Mouse (Mus musculus): ENCODE measurements around the gene Gm45618. TPM values are rescaled to one million over a fixed set of nuclear protein-coding genes. Genes with fewer than 3 reads are reported as not detected.

Gm45618 gene
- total RNA-seq, 2 experiments from 2014 or later = not detected

DNA sequence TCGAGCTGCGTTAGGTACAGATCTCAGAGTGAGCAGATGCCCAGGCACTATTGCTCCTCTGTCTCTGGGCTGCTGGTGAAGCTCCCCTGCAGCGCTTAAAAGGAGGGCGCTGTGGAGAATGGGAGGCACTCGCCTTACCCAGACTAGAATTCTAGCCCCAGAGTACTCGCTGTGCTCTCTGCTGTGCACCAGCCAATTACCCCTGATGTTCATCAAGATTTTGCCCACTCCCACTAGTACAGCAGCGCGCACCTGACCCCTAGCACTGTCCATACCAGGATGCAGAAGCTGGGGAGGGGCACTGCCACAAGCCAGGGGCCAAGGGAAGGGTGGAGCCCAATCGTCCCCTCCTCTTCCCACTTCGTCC, 49.3 kb downstream of the Gm45618 start:
- ATAC-seq (replicated peaks; ENCODE audit: poor library complexity) = peak; percentile 47

DNA sequence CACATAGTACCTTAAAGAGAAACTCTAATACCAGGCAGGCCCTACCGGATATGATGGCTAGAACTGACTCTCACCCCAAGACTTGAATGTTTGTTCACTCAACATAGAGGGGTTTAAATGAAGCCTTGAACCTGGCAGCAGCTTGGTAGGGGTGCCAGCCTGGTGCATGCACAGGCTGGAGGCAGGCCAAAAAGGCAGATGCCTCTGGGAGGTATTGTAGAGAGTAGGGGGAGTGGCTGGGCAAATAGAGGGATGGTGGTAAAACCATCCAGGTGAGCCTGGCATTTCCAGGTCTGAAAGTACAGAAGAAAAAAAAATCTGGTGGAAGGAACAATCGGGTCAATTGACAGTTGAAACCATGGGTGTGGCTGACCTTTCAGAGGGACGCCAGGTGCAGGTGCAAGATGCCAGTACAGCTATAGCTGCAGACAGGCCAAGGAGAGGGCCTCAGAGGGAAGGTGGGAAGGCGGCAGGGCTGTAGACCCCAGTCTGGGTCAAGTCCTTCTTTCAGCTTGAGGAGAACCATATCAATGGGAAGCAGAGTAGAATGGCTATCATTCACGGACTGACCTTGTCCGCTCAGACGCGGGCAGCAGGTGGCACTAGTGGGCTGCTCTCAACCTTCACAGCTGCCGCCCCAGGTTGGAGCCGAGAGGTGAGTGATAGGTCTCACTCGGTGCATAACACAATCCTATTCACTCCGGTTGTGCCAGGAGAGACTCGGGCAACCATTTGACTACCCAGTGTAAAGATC, 49.9 kb downstream of the Gm45618 start:
- peak; percentile 95 for ATAC-seq (replicated peaks; ENCODE audit: poor library complexity)

Other genes starting within 250 kb of the Gm45618 start
- 26.9 and 27.8 TPM in 2 replicates for gene Tollip, start 202.2 kb downstream of the Gm45618 start, total RNA-seq (2015)
- gene Tollip, start 202.2 kb downstream of the Gm45618 start, total RNA-seq (2017) = 26.6 and 30.6 TPM in 2 replicates
- gene Brsk2, start 171.0 kb downstream of the Gm45618 start, total RNA-seq (2015) = not detected in 2 replicates
- 0.12 TPM in 1 of 2 replicates, not detected in the other for gene Brsk2, start 171.0 kb downstream of the Gm45618 start, total RNA-seq (2017)
- 45.3 and 45.9 TPM in 2 replicates for gene Mob2, start 59.7 kb downstream of the Gm45618 start, total RNA-seq (2015)
- 45.9 and 47.1 TPM in 2 replicates for gene Mob2, start 59.7 kb downstream of the Gm45618 start, total RNA-seq (2017)
- gene Dusp8, start 24.9 kb downstream of the Gm45618 start, total RNA-seq (2015) = 0.12 TPM in 1 of 2 replicates, not detected in the other
- not detected in 2 replicates for gene Dusp8, start 24.9 kb downstream of the Gm45618 start, total RNA-seq (2017)
- gene Gm39115, start 15.3 kb upstream of the Gm45618 start, total RNA-seq (2015) = not detected in 2 replicates
- gene Gm39115, start 15.3 kb upstream of the Gm45618 start, total RNA-seq (2017) = not detected in 2 replicates
- not detected in 2 replicates for gene Gm45337, start 23.9 kb upstream of the Gm45618 start, total RNA-seq (2015)
- gene Gm45337, start 23.9 kb upstream of the Gm45618 start, total RNA-seq (2017) = not detected in 2 replicates
- gene Gm29735, start 36.4 kb upstream of the Gm45618 start, total RNA-seq (2015) = not detected in 2 replicates
- not detected in 2 replicates for gene Gm29735, start 36.4 kb upstream of the Gm45618 start, total RNA-seq (2017)
- gene Gm4553, start 45.0 kb upstream of the Gm45618 start, total RNA-seq (2015) = not detected in 2 replicates
- gene Gm4553, start 45.0 kb upstream of the Gm45618 start, total RNA-seq (2017) = not detected in 2 replicates
- gene Krtap5-2, start 55.3 kb upstream of the Gm45618 start, total RNA-seq (2015) = not detected in 2 replicates
- gene Krtap5-2, start 55.3 kb upstream of the Gm45618 start, total RNA-seq (2017) = not detected in 2 replicates
- gene Gm10153, start 69.7 kb upstream of the Gm45618 start, total RNA-seq (2015) = not detected in 2 replicates
- not detected in 2 replicates for gene Gm10153, start 69.7 kb upstream of the Gm45618 start, total RNA-seq (2017)
- not detected in 2 replicates for gene Krtap5-3, start 80.6 kb upstream of the Gm45618 start, total RNA-seq (2015)
- not detected in 2 replicates for gene Krtap5-3, start 80.6 kb upstream of the Gm45618 start, total RNA-seq (2017)
- gene Gm7579, start 91.1 kb upstream of the Gm45618 start, total RNA-seq (2015) = not detected in 2 replicates
- gene Gm7579, start 91.1 kb upstream of the Gm45618 start, total RNA-seq (2017) = not detected in 2 replicates
- gene Krtap5-5, start 109.2 kb upstream of the Gm45618 start, total RNA-seq (2015) = not detected in 2 replicates
- not detected in 2 replicates for gene Krtap5-5, start 109.2 kb upstream of the Gm45618 start, total RNA-seq (2017)
- not detected in 2 replicates for gene Gm40460, start 120.3 kb upstream of the Gm45618 start, total RNA-seq (2015)
- not detected in 2 replicates for gene Gm40460, start 120.3 kb upstream of the Gm45618 start, total RNA-seq (2017)
- gene Gm2431, start 137.6 kb upstream of the Gm45618 start, total RNA-seq (2015) = not detected in 2 replicates
- gene Gm2431, start 137.6 kb upstream of the Gm45618 start, total RNA-seq (2017) = not detected in 2 replicates
- not detected in 2 replicates for gene Gm4559, start 153.6 kb upstream of the Gm45618 start, total RNA-seq (2015)
- gene Gm4559, start 153.6 kb upstream of the Gm45618 start, total RNA-seq (2017) = not detected in 2 replicates
- gene Krtap5-1, start 176.4 kb upstream of the Gm45618 start, total RNA-seq (2015) = not detected in 2 replicates
- not detected in 2 replicates for gene Krtap5-1, start 176.4 kb upstream of the Gm45618 start, total RNA-seq (2017)
- gene Krtap5-4, start 182.8 kb upstream of the Gm45618 start, total RNA-seq (2015) = not detected in 2 replicates
- not detected in 2 replicates for gene Krtap5-4, start 182.8 kb upstream of the Gm45618 start, total RNA-seq (2017)

Measured in megakaryocyte progenitor cell, adult 5-6 weeks (primary cell).